Mouse (Mus musculus) CD4-positive, CD25-positive, alpha-beta regulatory T cell, adult 9 weeks (primary cell): ENCODE data around the gene Zmat1. TPM values are rescaled to one million over a fixed set of nuclear protein-coding genes. Genes with fewer than 3 reads are reported as not detected.

Experiments used
- polyA plus RNA-seq: library from polyadenylated mRNA; unstranded; fragments of 100-300 nt; shearing (Covaris generic); gene quantifications from one replicate; pipeline ENCODE4 v1.2.1, GENCODE M21; 2017

Zmat1 gene
- 6.6 TPM for polyA plus RNA-seq

GRCm38 (mm10) chrX:135008720-135009470 lies at the start of gene Zmat1:
TSS of gene Zmat1 (minus strand) at chrX:135009209.

DNA sequence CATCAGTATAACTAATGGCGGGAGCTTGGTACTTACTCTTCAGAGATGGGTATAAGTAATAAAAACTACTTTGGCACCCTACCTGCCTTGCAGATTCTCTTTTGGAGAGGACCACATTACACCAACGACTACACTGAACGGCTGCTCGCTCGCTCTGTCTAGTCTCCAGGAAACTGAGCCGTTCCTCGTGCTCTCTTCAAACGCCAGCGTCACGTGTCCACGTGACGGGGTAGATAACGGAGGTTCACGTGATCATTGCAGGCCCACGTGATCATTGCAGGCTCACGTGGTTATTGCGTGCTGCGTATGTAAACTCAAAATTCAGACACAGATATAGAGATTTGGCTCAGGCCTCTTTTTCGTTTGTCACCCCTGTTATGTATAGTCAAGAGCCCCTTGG lies 44.5 kb downstream of the Zmat1 start, which contains the start of gene Nxf2:
Gene Nxf2 (minus strand): TSS at position 209 of the 400 bp plus-strand sequence.

Other genes starting within 250 kb of the Zmat1 start
- 13.1 TPM for gene Armcx2, start 200.0 kb downstream of the Zmat1 start, polyA plus RNA-seq
- gene Nxf2, start 44.5 kb downstream of the Zmat1 start, polyA plus RNA-seq: 0.43 TPM
- gene Gm15023, start 168.4 kb upstream of the Zmat1 start, polyA plus RNA-seq: not detected
- not detected for gene Tceal6, start 201.5 kb upstream of the Zmat1 start, polyA plus RNA-seq